Mouse (Mus musculus) CH12.LX (cell line): Measurements from ENCODE around the gene Cmtm7. TPM values are rescaled to one million over a fixed set of nuclear protein-coding genes. Genes with fewer than 3 reads are reported as not detected.

Experiments used
- DNase-seq: peaks from one replicate; pipeline ENCODE4 v3.0.0-alpha.2; 2013; ENCODE audit errors: extremely low read depth
- H3K27ac ChIP-seq: 2 replicates; pipeline ENCODE4 v1.5.1; 2012; ENCODE audit warnings: low read depth, mild to moderate bottlenecking, control low read depth, moderate library complexity; ENCODE audit not compliant: insufficient read depth
- H3K27me3 ChIP-seq: replicated peaks from 2 replicates; pipeline ENCODE3; 2012; ENCODE audit warnings: inconsistent platforms
- H3K36me3 ChIP-seq, 2 experiments: replicated peaks in 1 of 2; 2 replicates each; pipeline versions ENCODE3 to v1.6.1; 2012; ENCODE audit warnings: inconsistent platforms in 1 of 2, low read length in 1 of 2, mild to moderate bottlenecking in 1 of 2, mixed read lengths in 1 of 2, moderate library complexity in 1 of 2; ENCODE audit not compliant: control insufficient read depth in 1 of 2, insufficient read depth in 1 of 2
- H3K4me1 ChIP-seq, 2 experiments: 2 replicates each; pipeline ENCODE4 v1.6.1; 2012; ENCODE audit warnings: inconsistent platforms in 1 of 2, moderate library complexity in 1 of 2; ENCODE audit not compliant: insufficient read depth in 2 of 2, control insufficient read depth in 1 of 2
- H3K4me2 ChIP-seq: 2 replicates; pipeline ENCODE4 v1.6.1; 2012; ENCODE audit warnings: low read depth, mild to moderate bottlenecking, control low read depth; ENCODE audit not compliant: poor library complexity, insufficient read depth, severe bottlenecking
- H3K4me3 ChIP-seq, 3 experiments: fragments of 150-350 bp in 1 of 3; sonication (generic) in 1 of 3; replicated peaks in 1 of 3; 2 replicates each; pipeline versions ENCODE3 to v1.5.1; 2011 to 2012; ENCODE audit warnings: low read depth in 2 of 3, low read length in 2 of 3, mild to moderate bottlenecking in 2 of 3, moderate library complexity in 2 of 3, control low read depth in 1 of 3, improper control_type of control experiment in 1 of 3, inconsistent platforms in 1 of 3, mixed read lengths in 1 of 3; ENCODE audit not compliant: poor library complexity in 1 of 3
- H3K79me2 ChIP-seq: replicated peaks from 2 replicates; pipeline ENCODE4 v1.6.1; 2012; ENCODE audit warnings: mild to moderate bottlenecking, moderate library complexity; ENCODE audit not compliant: control insufficient read depth, poor library complexity, insufficient read depth, severe bottlenecking; ENCODE audit errors: extremely low read depth
- H3K9ac ChIP-seq: 2 replicates; pipeline ENCODE4 v1.6.1; 2012; ENCODE audit warnings: low read depth, mild to moderate bottlenecking, control low read depth, moderate library complexity; ENCODE audit not compliant: insufficient read depth
- H3K9me3 ChIP-seq: replicated peaks from 2 replicates; pipeline ENCODE3; 2012; ENCODE audit warnings: low read length, inconsistent platforms, mixed read lengths
- CHD1 ChIP-seq: IDR thresholded peaks from 2 replicates; pipeline ENCODE4 v1.6.1; 2012; ENCODE audit warnings: low read depth, low read length, improper control_type of control experiment, inconsistent platforms
- CTCF ChIP-seq, 2 experiments: IDR thresholded peaks in 1 of 2; conservative IDR thresholded peaks in 1 of 2; 2 replicates each; pipeline ENCODE4 v1.5.1; 2011 to 2012; ENCODE audit warnings: low read depth in 2 of 2, low read length in 2 of 2, improper control_type of control experiment in 1 of 2, inconsistent platforms in 1 of 2, mild to moderate bottlenecking in 1 of 2, moderate library complexity in 1 of 2
- E2F4 ChIP-seq: IDR thresholded peaks from 2 replicates; pipeline ENCODE4 v1.6.1; 2011; ENCODE audit warnings: low read depth, low read length, improper control_type of control experiment; ENCODE audit not compliant: insufficient replicate concordance
- ELF1 ChIP-seq: IDR thresholded peaks from 2 replicates; pipeline ENCODE4 v1.6.1; 2014; ENCODE audit warnings: low read depth, mild to moderate bottlenecking, inconsistent platforms, low read length, improper control_type of control experiment
- EP300 ChIP-seq: IDR thresholded peaks from 2 replicates; pipeline ENCODE4 v1.6.1; 2011; ENCODE audit warnings: low read length, improper control_type of control experiment
- ETS1 ChIP-seq: conservative IDR thresholded peaks from 2 replicates; pipeline ENCODE4 v1.6.1; 2012; ENCODE audit warnings: low read depth, mild to moderate bottlenecking, inconsistent platforms, low read length, improper control_type of control experiment, moderate library complexity
- HCFC1 ChIP-seq: IDR thresholded peaks from 2 replicates; pipeline ENCODE4 v1.6.1; 2012; ENCODE audit warnings: low read depth, mild to moderate bottlenecking, inconsistent platforms, low read length, improper control_type of control experiment
- IRF4 ChIP-seq: IDR thresholded peaks from 2 replicates; pipeline ENCODE4 v1.6.1; 2014; ENCODE audit warnings: low read depth, mild to moderate bottlenecking, inconsistent platforms, low read length, improper control_type of control experiment
- MAFK ChIP-seq: IDR thresholded peaks from 2 replicates; pipeline ENCODE4 v1.6.1; 2011; ENCODE audit warnings: low read length, improper control_type of control experiment; ENCODE audit not compliant: insufficient replicate concordance
- MAX ChIP-seq: IDR thresholded peaks from 2 replicates; pipeline ENCODE4 v1.6.1; 2011; ENCODE audit warnings: low read length, improper control_type of control experiment
- MEF2A ChIP-seq: IDR thresholded peaks from 2 replicates; pipeline ENCODE4 v1.6.1; 2014; ENCODE audit warnings: low read depth, mild to moderate bottlenecking, inconsistent platforms, low read length, improper control_type of control experiment, borderline replicate concordance
- MXI1 ChIP-seq: IDR thresholded peaks from 2 replicates; pipeline ENCODE4 v1.6.1; 2011; ENCODE audit warnings: mild to moderate bottlenecking, low read depth, low read length, improper control_type of control experiment
- MYC ChIP-seq: IDR thresholded peaks from 2 replicates; pipeline ENCODE4 v1.6.1; 2011; ENCODE audit warnings: low read depth, mild to moderate bottlenecking, improper control_type of control experiment, low read length
- NELFE ChIP-seq: IDR thresholded peaks from 2 replicates; pipeline ENCODE4 v1.6.1; 2011; ENCODE audit warnings: low read depth, low read length, improper control_type of control experiment
- PAX5 ChIP-seq: IDR thresholded peaks from 2 replicates; pipeline ENCODE4 v1.6.1; 2012; ENCODE audit warnings: low read length, inconsistent platforms, mixed read lengths
- RAD21 ChIP-seq: IDR thresholded peaks from 2 replicates; pipeline ENCODE4 v1.6.1; 2011; ENCODE audit warnings: low read depth, mild to moderate bottlenecking, low read length, improper control_type of control experiment, moderate library complexity
- RCOR1 ChIP-seq: conservative IDR thresholded peaks from 2 replicates; pipeline ENCODE4 v1.6.1; 2012; ENCODE audit warnings: low read depth, mild to moderate bottlenecking, inconsistent platforms, low read length, improper control_type of control experiment
- SIN3A ChIP-seq: IDR thresholded peaks from 2 replicates; pipeline ENCODE4 v1.6.1; 2012; ENCODE audit warnings: low read length, improper control_type of control experiment, inconsistent platforms
- SMC3 ChIP-seq: IDR thresholded peaks from 2 replicates; pipeline ENCODE4 v1.6.1; 2011; ENCODE audit warnings: low read depth, low read length, improper control_type of control experiment
- TBP ChIP-seq: conservative IDR thresholded peaks from 2 replicates; pipeline ENCODE4 v1.6.1; 2011; ENCODE audit warnings: low read depth, low read length, improper control_type of control experiment
- TCF12 ChIP-seq: IDR thresholded peaks from 2 replicates; pipeline ENCODE4 v1.6.1; 2014; ENCODE audit warnings: low read depth, mild to moderate bottlenecking, inconsistent platforms, low read length, improper control_type of control experiment
- UBTF ChIP-seq: IDR thresholded peaks from 2 replicates; pipeline ENCODE4 v1.6.1; 2012; ENCODE audit warnings: low read depth, mild to moderate bottlenecking, inconsistent platforms, low read length, improper control_type of control experiment, moderate library complexity
- USF1 ChIP-seq: IDR thresholded peaks from 2 replicates; pipeline ENCODE4 v1.6.1; 2014; ENCODE audit warnings: low read depth, mild to moderate bottlenecking, inconsistent platforms, low read length, improper control_type of control experiment
- USF2 ChIP-seq: conservative IDR thresholded peaks from 2 replicates; pipeline ENCODE4 v1.6.1; 2011; ENCODE audit warnings: low read depth, low read length, improper control_type of control experiment
- ZC3H11A ChIP-seq: IDR thresholded peaks from 2 replicates; pipeline ENCODE4 v1.6.1; 2012; ENCODE audit warnings: low read depth, mild to moderate bottlenecking, inconsistent platforms, low read length, improper control_type of control experiment
- ZMIZ1 ChIP-seq: IDR thresholded peaks from 2 replicates; pipeline ENCODE4 v1.6.1; 2012; ENCODE audit warnings: low read depth, mild to moderate bottlenecking, inconsistent platforms, low read length, improper control_type of control experiment
- dilution Hi-C: fragments of 300-500 bp; cut with MboI; formaldehyde crosslinking; loops from 2 replicates; pipeline ENCODE4 v1.14.3; 2020; ENCODE audit warnings: low sequenced_read_pairs; ENCODE audit not compliant: extremely low pct_unique_long_range_greater_than_20kb, extremely low pct_ligation_motif_present
- in situ Hi-C: fragments of 300-500 bp; cut with MboI; formaldehyde crosslinking; loops from 3 replicates; pipeline ENCODE4 v1.14.3; 2019; ENCODE audit warnings: low sequenced_read_pairs, low pct_ligation_motif_present, low pct_unique_long_range_greater_than_20kb, mixed read lengths
- polyA plus RNA-seq: library from polyadenylated mRNA; unstranded; fragments of >175 nt; gene quantifications from 2 replicates; pipeline ENCODE4 v1.2.1, GENCODE M21; 2012; ENCODE audit warnings: low read depth; ENCODE audit not compliant: insufficient read length
- total RNA-seq, 2 experiments: library from RNA; depleted of rRNA; stranded (reverse); fragments of 300-350 nt in 1 of 2; fragments of >200 nt in 1 of 2; gene quantifications; 2 replicates each; pipeline ENCODE4 v1.2.3; 2012 to 2014

Cmtm7 gene
- total and polyA plus RNA-seq, 3 experiments, result 45.5 to 80.8 (median 46.0) TPM

GRCm38 (mm10) chr9:114763341-114763740 lies 18.3 kb downstream of the Cmtm7 start:
- dilution Hi-C loops, result no loop called here
- TF ChIP-seq UBTF, result no peak
- TF ChIP-seq PAX5, result no peak
- no peak for TF ChIP-seq RCOR1
- TF ChIP-seq ELF1, result no peak
- TF ChIP-seq E2F4, result no peak
- no peak for TF ChIP-seq MYC
- TF ChIP-seq RAD21, result peak; percentile 64
- TF ChIP-seq CHD1, result no peak
- TF ChIP-seq SIN3A, result no peak
- TF ChIP-seq MEF2A, result no peak
- TF ChIP-seq ETS1, result no peak
- no peak for TF ChIP-seq USF1
- TF ChIP-seq USF2, result no peak
- TF ChIP-seq TBP, result no peak
- TF ChIP-seq EP300, result no peak
- peak; percentile 55 for TF ChIP-seq SMC3
- no peak for TF ChIP-seq TCF12
- no peak for TF ChIP-seq NELFE
- TF ChIP-seq MAX, result no peak
- no peak for TF ChIP-seq HCFC1
- no peak for TF ChIP-seq ZC3H11A
- TF ChIP-seq IRF4, result no peak
- TF ChIP-seq CTCF (conservative IDR thresholded peaks at IDR 0.05 in 1 of 2, IDR thresholded peaks at IDR 0.05 in 1 of 2; ENCODE audit: low read depth in 2 of 2, low read length in 2 of 2), result peak; percentile 30 to 69; a peak in 3 of 4 replicates
- Histone ChIP-seq H3K27ac (no peak overlapping the region), H3K4me3 (no peak overlapping the region), H3K4me2 (no peak overlapping the region), H3K9me3 (no peaks in the 10 kb centered on the region), H3K36me3 (peaks cover 13 to 47% of the 10 kb centered on the region in 2 experiments), H3K4me1 (peaks cover 30 to 53% of the 10 kb centered on the region in 2 experiments), H3K27me3 (no peaks in the 10 kb centered on the region), H3K79me2 (no peaks in the 10 kb centered on the region; the same call in 1 of the 2 replicates), H3K9ac (no peak overlapping the region)
- peak; percentile 48 for DNase-seq
- in situ Hi-C loops, result no loop called here

GRCm38 (mm10) chr9:114761848-114762247 lies 19.8 kb downstream of the Cmtm7 start:
- peaks cover 28 to 53% of the 10 kb centered on the region in 2 experiments for H3K4me1 ChIP-seq
- no peak overlapping the region for H3K9ac ChIP-seq
- no peaks in the 10 kb centered on the region; the same call in 1 of the 2 replicates for H3K79me2 ChIP-seq
- no peaks in the 10 kb centered on the region for H3K9me3 ChIP-seq
- H3K27me3 ChIP-seq, result no peaks in the 10 kb centered on the region
- H3K4me3 ChIP-seq, result peak overlapping the region in 1 of 3 experiments; percentile 33
- peaks cover 15 to 45% of the 10 kb centered on the region in 2 experiments for H3K36me3 ChIP-seq
- peak overlapping the region; percentile 11; the same call in 1 of the 2 replicates for H3K27ac ChIP-seq
- dilution Hi-C loops (no loop called here), in situ Hi-C loops (no loop called here)
- TF ChIP-seq MAFK (no peak), USF1 (no peak), ZMIZ1 (no peak), MXI1 (no peak)
- DNase-seq, result no peak
- H3K4me2 ChIP-seq, result no peak overlapping the region
